Mouse (Mus musculus) olfactory bulb, adult 2 months (tissue): Measurements from ENCODE around the gene Txndc2.
A peak's percentile ranks its signal among the peaks of the same experiment; 100 is the strongest.

Experiments
- CTCF ChIP-seq: fragments of 200-500 bp; IDR thresholded peaks from 2 replicates; pipeline ENCODE4 v1.5.1; 2012; ENCODE audit warnings: low read depth, mild to moderate bottlenecking, low read length, moderate library complexity; ENCODE audit not compliant: insufficient read depth
- POLR2A ChIP-seq: fragments of 200-500 bp; IDR thresholded peaks from 2 replicates; pipeline ENCODE4 v1.6.1; 2012; ENCODE audit warnings: mild to moderate bottlenecking, low read depth, low read length, moderate library complexity; ENCODE audit not compliant: insufficient read depth

GRCm38 (mm10) chr17:65613463-65614412 is 28.2 kb downstream of the Txndc2 start, which contains the start of gene Vapa:
- TF ChIP-seq CTCF, result no peak
- peak; percentile 77; the same call in 1 of the 2 replicates for TF ChIP-seq POLR2A
